Mouse (Mus musculus): ENCODE measurements around the gene Tex13c2.

DNA sequence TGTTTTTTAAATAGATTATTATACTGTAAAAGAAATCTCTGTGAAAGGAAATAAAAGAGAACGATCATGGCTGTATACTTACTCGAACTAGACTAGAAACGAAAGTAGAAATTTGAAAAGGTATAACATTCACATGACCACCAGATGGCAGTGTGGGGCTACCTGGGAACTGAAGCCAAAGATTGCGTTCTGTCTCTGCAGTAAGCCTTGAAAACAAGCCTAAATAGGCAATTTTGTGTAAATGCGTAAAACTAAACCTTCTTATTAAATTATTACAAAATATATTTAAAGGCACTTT lies 51.2 kb downstream of the Tex13c2 start:
- peak; percentile 64; the same call in 1 of the 2 replicates for TF ChIP-seq CTCF (IDR thresholded peaks at IDR 0.05; ENCODE audit: borderline replicate concordance, extremely low read depth, insufficient read depth, insufficient read length)
- TF ChIP-seq POLR2A (IDR thresholded peaks at IDR 0.05; ENCODE audit: borderline replicate concordance, extremely low read depth, insufficient read depth, insufficient read length, poor library complexity, severe bottlenecking) = no peak
